Mouse (Mus musculus) limb, embryonic 15.5 days (tissue): ENCODE results near the gene Slc5a8. TPM values are rescaled to one million over a fixed set of nuclear protein-coding genes. Genes with fewer than 3 reads are reported as not detected.

ENCODE experiments used
- ATAC-seq: fragments of 200-750 bp; cut with Nextera tagmentation; 2 replicates; pipeline ENCODE4 v1.8.0; 2017; ENCODE audit warnings: low read depth, moderate TSS enrichment; ENCODE audit not compliant: insufficient number of reproducible peaks, low FRiP score, low TSS enrichment
- H3K27ac ChIP-seq: fragments of 300-500 bp; sonication (generic); 2 replicates; pipeline ENCODE4 v1.5.1; 2015; ENCODE audit warnings: moderate library complexity, mild to moderate bottlenecking, inconsistent platforms
- H3K27me3 ChIP-seq: fragments of 300-500 bp; sonication (generic); 2 replicates; pipeline ENCODE4 v1.6.1; 2015; ENCODE audit warnings: inconsistent platforms
- H3K36me3 ChIP-seq: fragments of 300-500 bp; sonication (generic); 2 replicates; pipeline ENCODE4 v1.6.1; 2015; ENCODE audit warnings: inconsistent platforms
- H3K4me1 ChIP-seq: fragments of 300-500 bp; sonication (generic); 2 replicates; pipeline ENCODE4 v1.6.1; 2015; ENCODE audit warnings: inconsistent platforms
- H3K4me2 ChIP-seq: fragments of 300-500 bp; sonication (generic); 2 replicates; pipeline ENCODE4 v1.6.1; 2015; ENCODE audit warnings: mild to moderate bottlenecking, inconsistent platforms
- H3K4me3 ChIP-seq: fragments of 300-500 bp; sonication (generic); 2 replicates; pipeline ENCODE4 v1.5.1; 2015; ENCODE audit warnings: mild to moderate bottlenecking, inconsistent platforms
- H3K9ac ChIP-seq: fragments of 300-500 bp; sonication (generic); 2 replicates; pipeline ENCODE4 v1.6.1; 2015; ENCODE audit warnings: inconsistent platforms
- H3K9me3 ChIP-seq: fragments of 300-500 bp; sonication (generic); 2 replicates; pipeline ENCODE4 v1.6.1; 2016; ENCODE audit warnings: inconsistent platforms
- WGBS: fragments of 180-500 bp; shearing (Covaris S2); methylation state at CpG from one replicate; pipeline ENCODE4 v1.1.7; 2015; 5-methylcytosine and 5-hydroxymethylcytosine counted together
- polyA plus RNA-seq: library from polyadenylated mRNA; unstranded; fragments of >200 nt; fragmentation: Nextera tagmentation; extraction: Ambion mirVana; gene quantifications from 2 replicates; pipeline ENCODE4 v1.2.1, GENCODE M21; 2015

Gene Slc5a8
- polyA plus RNA-seq, 1 experiment from 2014 or later = not detected

GRCm38 (mm10) chr10:88888376-88888775, 2.6 kb downstream of the Slc5a8 start:
- H3K4me1 ChIP-seq = peaks cover 8% of the 10 kb centered on the region
- no peak overlapping the region for H3K27ac ChIP-seq
- no peak overlapping the region for H3K4me3 ChIP-seq
- no peaks in the 10 kb centered on the region for H3K9me3 ChIP-seq
- no peak overlapping the region for H3K4me2 ChIP-seq
- no peak overlapping the region for H3K9ac ChIP-seq
- no peak for ATAC-seq
- H3K27me3 ChIP-seq = peaks cover 38% of the 10 kb centered on the region
- 72% methylated on average over 2 of the region's 2 CpGs for WGBS
- H3K36me3 ChIP-seq = no peaks in the 10 kb centered on the region

GRCm38 (mm10) chr10:88891410-88891809, 5.6 kb downstream of the Slc5a8 start:
- no peaks in the 10 kb centered on the region for H3K36me3 ChIP-seq
- H3K27me3 ChIP-seq = peaks cover 16% of the 10 kb centered on the region
- H3K9ac ChIP-seq = no peak overlapping the region
- no peak for ATAC-seq
- H3K9me3 ChIP-seq = no peaks in the 10 kb centered on the region
- no peak overlapping the region for H3K4me2 ChIP-seq
- no peak overlapping the region for H3K4me3 ChIP-seq
- no peaks in the 10 kb centered on the region for H3K4me1 ChIP-seq
- WGBS = 74% methylated on average over 7 of the region's 7 CpGs
- no peak overlapping the region for H3K27ac ChIP-seq

- no peaks in the 10 kb centered on the region for H3K36me3 ChIP-seq
- 72% methylated on average over 8 of the region's 8 CpGs for WGBS
Measured at GRCm38 (mm10) chr10:88892560-88893087, 6.8 kb downstream of the Slc5a8 start.

GRCm38 (mm10) chr10:88897032-88897431, 11.2 kb downstream of the Slc5a8 start:
- no peaks in the 10 kb centered on the region for H3K27me3 ChIP-seq
- no peaks in the 10 kb centered on the region for H3K4me1 ChIP-seq
- no peaks in the 10 kb centered on the region for H3K36me3 ChIP-seq
- H3K9ac ChIP-seq = no peak overlapping the region
- no peak overlapping the region for H3K4me2 ChIP-seq
- ATAC-seq = no peak
- H3K9me3 ChIP-seq = no peaks in the 10 kb centered on the region
- WGBS = 82% methylated on average over 6 of the region's 6 CpGs
- no peak overlapping the region for H3K4me3 ChIP-seq
- H3K27ac ChIP-seq = no peak overlapping the region

More at GRCm38 (mm10) chr10:88892560-88893087, 6.8 kb downstream of the Slc5a8 start:
- no peak overlapping the region for H3K27ac ChIP-seq
- no peak overlapping the region for H3K9ac ChIP-seq
- ATAC-seq = no peak
- no peak overlapping the region for H3K4me2 ChIP-seq
- no peaks in the 10 kb centered on the region for H3K9me3 ChIP-seq
- H3K4me1 ChIP-seq = no peaks in the 10 kb centered on the region
- peaks cover 4% of the 10 kb centered on the region; the same call in 1 of the 2 replicates for H3K27me3 ChIP-seq
- H3K4me3 ChIP-seq = no peak overlapping the region

GRCm38 (mm10) chr10:88949649-88950296, 64.0 kb downstream of the Slc5a8 start:
- Histone ChIP-seq H3K4me1 (no peaks in the 10 kb centered on the region), H3K4me2 (no peak overlapping the region), H3K27ac (no peak overlapping the region), H3K36me3 (no peaks in the 10 kb centered on the region), H3K4me3 (no peak overlapping the region), H3K9me3 (no peaks in the 10 kb centered on the region), H3K27me3 (no peaks in the 10 kb centered on the region), H3K9ac (no peak overlapping the region)
- WGBS = 87% methylated on average over 12 of the region's 12 CpGs
- ATAC-seq = no peak

GRCm38 (mm10) chr10:88950297-88950653, 64.5 kb downstream of the Slc5a8 start:
- H3K27me3 ChIP-seq = no peaks in the 10 kb centered on the region
- no peak overlapping the region for H3K4me2 ChIP-seq
- no peak for ATAC-seq
- 80% methylated on average over 4 of the region's 4 CpGs for WGBS
- no peak overlapping the region for H3K27ac ChIP-seq
- no peaks in the 10 kb centered on the region for H3K4me1 ChIP-seq
- H3K36me3 ChIP-seq = no peaks in the 10 kb centered on the region
- no peak overlapping the region for H3K9ac ChIP-seq
- H3K9me3 ChIP-seq = no peaks in the 10 kb centered on the region
- no peak overlapping the region for H3K4me3 ChIP-seq

GRCm38 (mm10) chr10:88960791-88961190, 75.0 kb downstream of the Slc5a8 start:
- Histone ChIP-seq H3K4me2 (no peak overlapping the region), H3K4me3 (no peak overlapping the region), H3K9me3 (no peaks in the 10 kb centered on the region), H3K27me3 (no peaks in the 10 kb centered on the region), H3K36me3 (no peaks in the 10 kb centered on the region), H3K27ac (no peak overlapping the region), H3K4me1 (no peaks in the 10 kb centered on the region), H3K9ac (no peak overlapping the region)
- 78% methylated on average over 5 of the region's 5 CpGs for WGBS
- no peak for ATAC-seq

- ATAC-seq = no peak
- Histone ChIP-seq H3K27ac (no peak overlapping the region), H3K4me1 (no peaks in the 10 kb centered on the region), H3K4me2 (no peak overlapping the region), H3K4me3 (no peak overlapping the region), H3K36me3 (no peaks in the 10 kb centered on the region), H3K9me3 (no peaks in the 10 kb centered on the region), H3K9ac (no peak overlapping the region), H3K27me3 (no peaks in the 10 kb centered on the region)
- WGBS = 81% methylated on average over 5 of the region's 5 CpGs
Measured at GRCm38 (mm10) chr10:88968586-88968985, 82.8 kb downstream of the Slc5a8 start.

GRCm38 (mm10) chr10:88970951-88971725, 85.3 kb downstream of the Slc5a8 start:
- 62% methylated on average over 7 of the region's 7 CpGs for WGBS
- Histone ChIP-seq H3K9ac (no peak overlapping the region), H3K36me3 (no peaks in the 10 kb centered on the region), H3K4me2 (no peak overlapping the region), H3K4me3 (no peak overlapping the region), H3K4me1 (no peaks in the 10 kb centered on the region), H3K27me3 (no peaks in the 10 kb centered on the region), H3K27ac (no peak overlapping the region), H3K9me3 (no peaks in the 10 kb centered on the region)
- 0 out of 2 replicates have a peak, but pooled peaks have one; percentile 48 for ATAC-seq

- WGBS = 81% methylated on average over 6 of the region's 6 CpGs
- H3K9ac ChIP-seq = no peak overlapping the region
- no peak for ATAC-seq
Measured at GRCm38 (mm10) chr10:88978932-88979331, 93.1 kb downstream of the Slc5a8 start.

More at GRCm38 (mm10) chr10:88978932-88979331, 93.1 kb downstream of the Slc5a8 start:
- Histone ChIP-seq H3K4me1 (no peaks in the 10 kb centered on the region), H3K4me3 (no peak overlapping the region), H3K27ac (no peak overlapping the region), H3K9me3 (no peaks in the 10 kb centered on the region), H3K27me3 (no peaks in the 10 kb centered on the region), H3K4me2 (no peak overlapping the region), H3K36me3 (no peaks in the 10 kb centered on the region)
